Mouse (Mus musculus): ENCODE measurements around the gene Zyx.

GRCm38 (mm10) chr6:42356913-42357312 lies 7.5 kb downstream of the Zyx start:
- TF ChIP-seq CTCF (IDR thresholded peaks at IDR 0.05; ENCODE audit: low read depth), result no peak
- no peak for TF ChIP-seq EP300 (optimal IDR thresholded peaks at IDR 0.05)
